Mouse (Mus musculus) bone marrow, adult 2 months (tissue): ENCODE data around the gene Jph3.

Experiments used
- CTCF ChIP-seq: fragments of 200-500 bp; IDR thresholded peaks from 2 replicates; pipeline ENCODE4 v1.5.1; 2011; ENCODE audit warnings: low read length, control low read depth; ENCODE audit not compliant: control insufficient read depth, insufficient read depth
- POLR2A ChIP-seq: fragments of 200-500 bp; IDR thresholded peaks from 2 replicates; pipeline ENCODE4 v1.6.1; 2011; ENCODE audit warnings: low read depth, mild to moderate bottlenecking, control low read depth, low read length, borderline replicate concordance; ENCODE audit not compliant: control insufficient read depth

DNA sequence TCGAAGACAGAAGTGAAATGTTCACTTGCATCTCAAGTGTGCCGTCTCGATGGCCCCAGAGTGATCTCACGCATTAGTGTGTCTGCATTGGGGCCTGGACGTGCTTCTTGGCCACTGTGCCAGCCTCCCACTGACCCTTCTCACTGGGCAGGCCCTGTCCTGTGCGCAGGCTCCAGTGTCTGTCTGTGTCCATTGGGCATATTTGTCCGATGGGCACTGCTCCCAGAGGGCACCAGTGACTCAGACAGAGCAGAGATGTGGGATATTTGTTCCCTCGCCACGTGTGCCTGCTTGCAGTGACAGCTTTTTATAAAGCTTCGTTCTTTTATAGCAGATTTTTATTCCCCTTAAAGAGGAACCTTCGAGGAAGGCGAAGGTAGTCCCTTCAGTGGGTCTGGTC lies 44.5 kb downstream of the Jph3 start:
- TF ChIP-seq POLR2A (no peak), CTCF (no peak)
